Mouse (Mus musculus) left cerebral cortex, adult 2 months (tissue): ENCODE results near the gene Katnbl1. TPM values are rescaled to one million over a fixed set of nuclear protein-coding genes. Genes with fewer than 3 reads are reported as not detected.

ENCODE experiments used
- DNase-seq, 2 experiments: peaks; one replicate each; pipeline ENCODE4 v3.0.0; 2021 to 2022; ENCODE audit warnings: low spot score in 2 of 2, mixed read lengths in 1 of 2; ENCODE audit errors: extremely low spot score in 1 of 2
- H3K27ac ChIP-seq: fragments of 200-600 bp; 2 replicates; pipeline ENCODE4 v1.8.1; 2022
- H3K4me3 ChIP-seq: fragments of 200-600 bp; 2 replicates; pipeline ENCODE4 v1.8.1; 2022
- CTCF ChIP-seq: fragments of 200-600 bp; IDR thresholded peaks from 2 replicates; pipeline ENCODE4 v1.8.1; 2022; ENCODE audit warnings: antibody characterized with exemption, mild to moderate bottlenecking, moderate library complexity
- intact Hi-C: fragments of 180-260 bp; cut with DNase I; formaldehyde crosslinking; loops from one replicate; pipeline ENCODE4 v1.15.1; 2025
- total RNA-seq, 2 experiments: library from RNA; stranded (reverse); gene quantifications; 2 replicates each; pipeline ENCODE4 v1.2.3; 2021

The Katnbl1 gene
- total RNA-seq, 2 experiments from 2014 or later: 13.5 to 14.2 TPM

GRCm38 (mm10) chr2:112367222-112367621, 11.8 kb upstream of the Katnbl1 start:
- Histone ChIP-seq H3K4me3 (peak overlapping the region; percentile 90), H3K27ac (peak overlapping the region; percentile 96)
- intact Hi-C loops: loop anchor here (5.0 kb wide), 1 partner anchor 105 kb away; the partner anchor contains the start of gene Nop10
- no peak for DNase-seq
- no peak for TF ChIP-seq CTCF

GRCm38 (mm10) chr2:112367726-112368673, 11.0 kb upstream of the Katnbl1 start, which contains the start of gene Emc4:
Gene Emc4 (minus strand): TSS chr2:112368027.
- no peak; the same call in 1 of the 2 replicates for TF ChIP-seq CTCF
- Histone ChIP-seq H3K4me3 (peak within 1 kb of the TSS; percentile 90), H3K27ac (peak within 1 kb of the TSS; percentile 96)
- DNase-seq: peak; percentile 91 to 92
- intact Hi-C loops: loop anchor here (5.0 kb wide), 1 partner anchor 106 kb away; the partner anchor contains the start of gene Nop10

GRCm38 (mm10) chr2:112369941-112370340, 9.1 kb upstream of the Katnbl1 start:
- no peak for TF ChIP-seq CTCF
- intact Hi-C loops: loop anchor here (5.0 to 10.0 kb wide), 2 partner anchors 108 to 935 kb away; partner anchors contain the start of gene Nop10
- no peak for DNase-seq
- H3K4me3 ChIP-seq: no peak overlapping the region
- no peak overlapping the region for H3K27ac ChIP-seq

- no peak overlapping the region for H3K27ac ChIP-seq
- intact Hi-C loops: loop anchor here (10.0 kb wide), 1 partner anchor 932 kb away; no protein-coding TSS in a partner anchor
- H3K4me3 ChIP-seq: no peak overlapping the region
- no peak for DNase-seq
- no peak for TF ChIP-seq CTCF
Measured at GRCm38 (mm10) chr2:112373141-112373540, 5.9 kb upstream of the Katnbl1 start.

GRCm38 (mm10) chr2:112374610-112375009, 4.4 kb upstream of the Katnbl1 start:
- no peak overlapping the region for H3K27ac ChIP-seq
- no peak overlapping the region for H3K4me3 ChIP-seq
- TF ChIP-seq CTCF: no peak
- intact Hi-C loops: loop anchor here (10.0 kb wide), 1 partner anchor 930 kb away; no protein-coding TSS in a partner anchor
- DNase-seq: no peak

- DNase-seq: no peak
- TF ChIP-seq CTCF: no peak
- intact Hi-C loops: no loop called here
- Histone ChIP-seq H3K27ac (peak overlapping the region; percentile 87; the same call in 1 of the 2 replicates), H3K4me3 (peak overlapping the region; percentile 96)
Measured at GRCm38 (mm10) chr2:112380131-112380530, 1.1 kb downstream of the Katnbl1 start.

- Histone ChIP-seq H3K4me3 (no peak overlapping the region), H3K27ac (no peak overlapping the region)
- intact Hi-C loops: no loop called here
- DNase-seq: no peak
- no peak for TF ChIP-seq CTCF
Measured at GRCm38 (mm10) chr2:112381219-112381618, 2.2 kb downstream of the Katnbl1 start.

- no peak for DNase-seq
- intact Hi-C loops: no loop called here
- no peak for TF ChIP-seq CTCF
- Histone ChIP-seq H3K4me3 (no peak overlapping the region), H3K27ac (no peak overlapping the region; the same call in 1 of the 2 replicates)
Measured at GRCm38 (mm10) chr2:112390843-112391242, 11.8 kb downstream of the Katnbl1 start.

- Histone ChIP-seq H3K4me3 (no peak overlapping the region), H3K27ac (no peak overlapping the region; the same call in 1 of the 2 replicates)
- TF ChIP-seq CTCF: no peak
- intact Hi-C loops: no loop called here
- DNase-seq: no peak
Measured at GRCm38 (mm10) chr2:112391346-112392000, 12.5 kb downstream of the Katnbl1 start.

GRCm38 (mm10) chr2:112392689-112393088, 13.7 kb downstream of the Katnbl1 start:
- intact Hi-C loops: no loop called here
- Histone ChIP-seq H3K4me3 (no peak overlapping the region), H3K27ac (no peak overlapping the region)
- DNase-seq: no peak
- no peak for TF ChIP-seq CTCF

GRCm38 (mm10) chr2:112393958-112394357, 14.9 kb downstream of the Katnbl1 start:
- no peak overlapping the region for H3K4me3 ChIP-seq
- intact Hi-C loops: no loop called here
- DNase-seq: no peak
- no peak for TF ChIP-seq CTCF
- no peak overlapping the region for H3K27ac ChIP-seq

GRCm38 (mm10) chr2:112396649-112397048, 17.6 kb downstream of the Katnbl1 start:
- H3K27ac ChIP-seq: no peak overlapping the region
- no peak overlapping the region for H3K4me3 ChIP-seq
- no peak for DNase-seq
- intact Hi-C loops: no loop called here
- TF ChIP-seq CTCF: no peak
